Mouse (Mus musculus) heart, embryonic 12.5 days (tissue): ENCODE measurements around the gene Nectin3. TPM values are rescaled to one million over a fixed set of nuclear protein-coding genes. Genes with fewer than 3 reads are reported as not detected.

ENCODE experiments used
- ATAC-seq: fragments of 200-750 bp; cut with Nextera tagmentation; 2 replicates; pipeline ENCODE4 v1.8.0; 2017; ENCODE audit warnings: moderate TSS enrichment, moderate library complexity; ENCODE audit not compliant: insufficient number of reproducible peaks, low FRiP score
- H3K27ac ChIP-seq: fragments of 300-500 bp; sonication (generic); 2 replicates; pipeline ENCODE4 v1.5.1; 2016; ENCODE audit warnings: mild to moderate bottlenecking, moderate library complexity; ENCODE audit not compliant: poor library complexity, severe bottlenecking
- H3K27me3 ChIP-seq: fragments of 300-500 bp; sonication (generic); replicated peaks from 2 replicates; pipeline ENCODE4 v1.6.1; 2016; ENCODE audit warnings: mild to moderate bottlenecking, moderate library complexity
- H3K36me3 ChIP-seq: fragments of 300-500 bp; sonication (generic); 2 replicates; pipeline ENCODE4 v1.6.1; 2016; ENCODE audit warnings: mild to moderate bottlenecking, moderate library complexity
- H3K4me1 ChIP-seq: fragments of 300-500 bp; sonication (generic); replicated peaks from 2 replicates; pipeline ENCODE4 v1.6.1; 2016; ENCODE audit warnings: mild to moderate bottlenecking
- H3K4me2 ChIP-seq: fragments of 300-500 bp; sonication (generic); 2 replicates; pipeline ENCODE4 v1.6.1; 2016; ENCODE audit warnings: mild to moderate bottlenecking, moderate library complexity
- H3K4me3 ChIP-seq: fragments of 300-500 bp; sonication (generic); 2 replicates; pipeline ENCODE4 v1.5.1; 2016; ENCODE audit warnings: mild to moderate bottlenecking
- H3K9ac ChIP-seq: fragments of 300-500 bp; sonication (generic); 2 replicates; pipeline ENCODE4 v1.6.1; 2016; ENCODE audit warnings: mild to moderate bottlenecking, moderate library complexity
- H3K9me3 ChIP-seq: fragments of 300-500 bp; sonication (generic); replicated peaks from 2 replicates; pipeline ENCODE4 v1.6.1; 2016; ENCODE audit warnings: mild to moderate bottlenecking, moderate library complexity
- WGBS: fragments of 180-500 bp; shearing (Covaris S2); methylation state at CpG from one replicate; pipeline ENCODE4 v1.1.7; 2016; 5-methylcytosine and 5-hydroxymethylcytosine counted together
- polyA plus RNA-seq: library from polyadenylated mRNA; unstranded; fragments of >200 nt; fragmentation: Nextera tagmentation; extraction: Ambion mirVana; gene quantifications from 2 replicates; pipeline ENCODE4 v1.2.1, GENCODE M21; 2016

The Nectin3 gene
- polyA plus RNA-seq = 27.1 and 27.7 TPM in 2 replicates

DNA sequence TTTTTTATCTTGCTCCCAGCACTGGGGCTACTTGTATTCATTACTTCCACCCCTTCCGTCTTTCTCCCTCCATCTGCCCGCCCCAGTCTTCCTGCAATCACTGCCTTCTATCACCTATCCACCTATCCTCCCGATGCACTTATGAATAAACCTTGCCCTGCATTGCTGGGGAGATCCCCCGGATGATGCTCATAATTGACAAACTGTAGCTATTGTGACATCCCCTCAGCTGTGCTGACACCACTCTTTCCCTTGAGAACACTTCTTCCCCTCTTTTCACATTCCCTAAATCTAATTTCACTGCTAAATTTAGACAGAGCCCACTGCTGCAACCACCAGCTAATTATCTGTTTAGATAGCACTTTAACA, at the start of gene Nectin3:
Nectin3 (minus strand) TSS at position 105 of the 369 bp plus-strand sequence.
- ATAC-seq = no peak
- H3K9me3 ChIP-seq = no peaks in the 10 kb centered on the region
- no peaks in the 10 kb centered on the region for H3K27me3 ChIP-seq
- H3K36me3 ChIP-seq = no peaks in the 10 kb centered on the region
- peak within 1 kb of the TSS; percentile 91 for H3K4me3 ChIP-seq
- H3K9ac ChIP-seq = peak within 1 kb of the TSS; percentile 68
- peaks cover 15% of the 10 kb centered on the region for H3K4me1 ChIP-seq
- 7% methylated on average over 4 of the region's 4 CpGs for WGBS
- peak within 1 kb of the TSS; percentile 97 for H3K27ac ChIP-seq
- H3K4me2 ChIP-seq = peak within 1 kb of the TSS; percentile 79

DNA sequence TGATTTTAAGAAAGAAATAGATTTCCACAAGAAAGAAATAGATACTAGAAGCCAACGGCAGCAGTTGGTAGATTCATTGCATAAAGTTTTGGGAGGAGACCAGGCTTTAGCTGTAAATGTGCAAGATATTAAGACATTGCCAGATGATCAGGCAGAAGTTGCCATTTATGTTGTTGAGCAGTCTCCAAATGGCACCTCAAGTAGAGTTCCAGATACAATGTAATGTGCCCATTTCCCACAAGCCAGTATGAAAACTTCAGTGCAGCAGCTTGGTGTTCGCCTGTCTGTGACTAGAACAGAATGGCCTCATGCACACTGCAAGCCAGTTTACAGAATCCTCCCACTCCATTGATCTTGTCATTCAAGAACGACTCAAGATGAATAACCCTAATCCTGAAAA, 39.8 kb upstream of the Nectin3 start:
- whole genome bisulfite sequencing = 86% methylated on average over 3 of the region's 3 CpGs
- Histone ChIP-seq H3K4me2 (no peak overlapping the region), H3K27ac (no peak overlapping the region), H3K4me1 (no peaks in the 10 kb centered on the region), H3K36me3 (no peaks in the 10 kb centered on the region), H3K9ac (no peak overlapping the region), H3K27me3 (no peaks in the 10 kb centered on the region), H3K9me3 (no peaks in the 10 kb centered on the region), H3K4me3 (no peak overlapping the region)
- ATAC-seq = no peak

DNA sequence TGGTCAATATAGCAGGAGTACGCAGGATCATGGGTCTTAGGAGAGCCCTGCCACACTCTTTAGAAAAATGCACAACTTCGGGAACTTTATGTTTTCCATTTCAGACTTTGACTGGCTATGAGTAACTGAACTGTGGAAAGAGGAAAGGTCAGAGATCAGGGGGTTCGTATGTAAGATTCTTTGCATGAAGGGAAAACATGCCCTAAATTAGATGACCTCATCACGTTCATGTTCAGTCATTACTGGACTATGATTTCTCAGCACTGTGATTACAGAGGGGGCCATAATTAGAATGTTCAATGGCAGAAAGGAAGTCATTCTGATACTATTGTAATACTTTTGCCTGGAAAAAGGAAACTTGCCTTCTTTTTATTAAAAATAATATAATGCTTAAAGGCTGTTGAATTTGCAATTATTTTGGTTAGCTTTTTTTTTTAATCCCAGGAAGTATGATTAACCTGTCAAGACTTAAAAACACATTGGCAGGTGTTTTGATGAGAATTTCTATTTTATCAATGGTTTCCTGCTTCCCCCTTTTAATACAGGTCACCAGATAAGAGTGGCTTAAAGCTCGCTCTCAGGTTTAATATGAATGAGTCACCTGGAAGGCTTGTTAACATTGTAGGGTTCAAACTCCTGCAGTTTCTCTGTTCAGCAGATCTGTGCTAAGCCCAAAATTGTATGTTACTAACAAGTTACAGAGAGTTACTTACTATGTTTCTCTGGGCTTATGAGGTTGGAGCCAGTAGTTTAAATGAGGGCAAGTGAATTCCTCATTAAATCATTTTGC, 34.3 kb upstream of the Nectin3 start:
- Histone ChIP-seq H3K4me2 (no peak overlapping the region), H3K9ac (no peak overlapping the region), H3K9me3 (no peaks in the 10 kb centered on the region), H3K27me3 (no peaks in the 10 kb centered on the region), H3K4me1 (no peaks in the 10 kb centered on the region), H3K27ac (no peak overlapping the region), H3K36me3 (no peaks in the 10 kb centered on the region), H3K4me3 (no peak overlapping the region)
- 69% methylated on average over 5 of the region's 5 CpGs for WGBS
- no peak for ATAC-seq

DNA sequence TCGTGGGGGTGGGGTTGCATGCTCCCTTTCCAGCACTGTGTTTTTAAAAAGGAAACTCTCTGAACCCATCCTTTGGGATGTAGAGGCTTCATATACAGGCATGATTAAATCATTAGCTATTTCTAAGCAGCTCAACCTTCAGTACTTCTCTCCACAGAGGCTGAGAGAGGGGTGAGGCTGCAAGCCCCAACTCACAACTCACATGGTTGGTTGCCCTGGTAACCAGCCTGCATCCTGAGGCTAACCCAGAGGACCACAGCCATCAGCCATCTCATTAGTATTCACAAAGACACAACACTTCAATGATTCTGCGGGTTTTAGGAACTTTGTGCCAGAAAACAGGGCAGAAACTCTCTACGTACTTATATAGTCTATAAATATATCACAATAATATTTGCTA, 32.7 kb upstream of the Nectin3 start:
- Histone ChIP-seq H3K27me3 (no peaks in the 10 kb centered on the region), H3K36me3 (no peaks in the 10 kb centered on the region), H3K4me2 (no peak overlapping the region), H3K4me1 (no peaks in the 10 kb centered on the region), H3K27ac (no peak overlapping the region), H3K9me3 (no peaks in the 10 kb centered on the region), H3K9ac (no peak overlapping the region), H3K4me3 (no peak overlapping the region)
- 59% methylated on average over 3 of the region's 3 CpGs for WGBS
- ATAC-seq = no peak

DNA sequence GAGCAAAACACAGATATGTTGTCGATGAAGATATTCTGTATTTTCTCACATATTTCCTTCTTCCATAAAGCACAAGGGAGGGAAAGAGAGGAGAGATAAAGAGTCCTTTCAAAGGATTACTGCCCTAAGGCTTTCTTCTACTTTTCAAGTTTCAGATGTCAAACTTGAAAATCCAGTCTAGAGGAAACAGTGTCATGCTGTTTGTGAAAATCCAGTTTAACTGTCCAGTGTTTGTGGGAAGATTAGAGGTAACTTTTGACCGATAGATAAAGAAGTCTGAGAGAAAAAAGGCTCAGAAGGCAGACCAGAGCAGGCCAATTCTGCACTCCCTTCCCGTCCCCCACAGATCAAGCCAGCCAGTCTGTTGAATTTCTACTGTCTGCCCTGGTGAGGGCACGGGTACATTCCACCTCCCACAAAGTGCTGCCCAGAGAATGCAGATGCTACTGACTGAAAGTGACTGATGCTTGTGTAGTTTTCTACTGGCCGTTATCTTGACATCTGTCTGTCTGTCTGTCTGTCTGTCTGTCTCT, 22.6 kb upstream of the Nectin3 start:
- Histone ChIP-seq H3K4me1 (no peaks in the 10 kb centered on the region), H3K27ac (no peak overlapping the region), H3K4me3 (no peak overlapping the region), H3K36me3 (no peaks in the 10 kb centered on the region), H3K9ac (no peak overlapping the region), H3K27me3 (no peaks in the 10 kb centered on the region), H3K4me2 (no peak overlapping the region), H3K9me3 (no peaks in the 10 kb centered on the region)
- 59% methylated on average over 5 of the region's 5 CpGs for WGBS
- ATAC-seq = no peak

DNA sequence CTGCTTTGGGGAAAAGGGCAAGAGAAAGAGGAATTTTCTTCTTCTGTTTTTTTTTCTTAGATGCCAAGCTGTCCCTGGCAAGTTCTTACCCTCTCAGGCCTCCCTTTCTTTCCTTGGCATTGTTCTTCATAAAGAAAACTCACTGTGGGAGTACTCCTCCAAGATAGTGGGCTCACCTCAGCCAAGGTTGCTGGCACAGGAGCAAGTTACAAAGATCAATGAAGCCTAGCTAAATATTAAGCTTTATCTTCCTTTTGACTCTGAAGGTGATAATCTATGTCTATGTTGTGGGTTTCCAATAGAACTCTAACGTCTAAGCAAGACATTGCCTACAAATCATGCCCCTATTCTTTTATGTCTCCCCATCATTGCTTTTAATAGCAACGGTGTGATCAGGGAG, 21.3 kb upstream of the Nectin3 start:
- Histone ChIP-seq H3K4me2 (no peak overlapping the region), H3K27me3 (no peaks in the 10 kb centered on the region), H3K36me3 (no peaks in the 10 kb centered on the region), H3K9ac (no peak overlapping the region), H3K9me3 (no peaks in the 10 kb centered on the region), H3K4me3 (no peak overlapping the region), H3K4me1 (no peaks in the 10 kb centered on the region), H3K27ac (no peak overlapping the region)
- ATAC-seq = no peak
- WGBS = 64% methylated on average over 2 of the region's 2 CpGs

DNA sequence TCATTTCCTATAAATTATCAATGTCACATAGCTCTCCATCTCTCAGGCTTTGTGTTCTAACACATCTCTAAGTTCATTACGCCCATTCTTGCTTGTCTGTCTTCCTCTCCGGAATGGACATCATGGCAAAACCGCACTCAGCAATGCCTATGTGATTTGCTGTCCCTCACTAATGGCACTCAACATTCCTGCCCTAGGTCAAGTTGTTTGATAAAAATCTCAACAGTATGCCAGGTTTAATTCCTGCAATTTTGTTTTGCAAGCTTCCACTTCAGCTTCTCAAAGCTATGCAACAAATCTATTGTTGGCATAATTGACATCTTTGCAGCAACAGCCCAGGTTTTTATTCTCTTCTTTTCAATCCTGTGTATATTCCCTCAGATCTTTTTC, 9.6 kb upstream of the Nectin3 start:
- no peaks in the 10 kb centered on the region for H3K27me3 ChIP-seq
- H3K4me3 ChIP-seq = no peak overlapping the region
- no peaks in the 10 kb centered on the region for H3K36me3 ChIP-seq
- no peak overlapping the region for H3K9ac ChIP-seq
- no peaks in the 10 kb centered on the region for H3K9me3 ChIP-seq
- ATAC-seq = no peak
- 71% methylated on average over 3 of the region's 3 CpGs for WGBS
- H3K4me1 ChIP-seq = peaks cover 3% of the 10 kb centered on the region; the same call in 1 of the 2 replicates
- H3K27ac ChIP-seq = no peak overlapping the region
- H3K4me2 ChIP-seq = no peak overlapping the region

DNA sequence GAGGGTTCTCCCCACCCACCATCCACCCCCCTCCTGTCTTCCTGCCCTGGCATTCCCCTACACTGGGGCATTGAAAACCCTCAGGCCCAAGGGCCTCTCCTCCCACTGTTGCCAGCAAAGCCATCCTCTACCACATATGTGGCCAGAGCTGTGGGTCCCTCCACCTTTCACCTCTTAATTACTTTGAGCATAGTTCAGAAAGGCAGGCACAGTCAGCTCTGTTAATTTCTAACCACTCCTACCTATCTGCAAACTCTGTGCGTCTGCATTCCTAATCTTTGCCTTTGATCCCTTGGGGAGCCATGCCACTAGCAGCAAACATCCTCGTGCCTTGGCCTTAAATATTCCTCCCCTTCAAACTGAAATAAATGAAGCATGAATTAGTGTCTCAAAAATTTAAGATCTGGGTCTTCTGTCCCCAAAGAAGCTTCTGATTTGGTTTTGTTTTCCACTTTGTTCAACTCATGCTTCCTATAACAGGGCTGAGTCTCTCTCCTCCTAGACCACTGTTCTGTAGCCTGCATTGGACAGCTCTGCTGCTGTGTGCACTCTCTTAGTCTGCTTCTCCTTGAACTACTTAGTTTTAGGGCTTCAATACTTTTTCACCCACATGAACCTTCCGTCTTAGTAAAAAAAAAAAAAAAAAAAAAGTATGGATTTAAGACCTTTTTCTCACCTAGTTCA, 9.1 kb upstream of the Nectin3 start:
- Histone ChIP-seq H3K4me1 (peaks cover 3% of the 10 kb centered on the region; the same call in 1 of the 2 replicates), H3K27me3 (no peaks in the 10 kb centered on the region), H3K27ac (no peak overlapping the region), H3K4me2 (no peak overlapping the region), H3K9ac (no peak overlapping the region), H3K9me3 (no peaks in the 10 kb centered on the region), H3K36me3 (no peaks in the 10 kb centered on the region), H3K4me3 (no peak overlapping the region)
- WGBS = 37% methylated on average over 3 of the region's 3 CpGs
- ATAC-seq = no peak

DNA sequence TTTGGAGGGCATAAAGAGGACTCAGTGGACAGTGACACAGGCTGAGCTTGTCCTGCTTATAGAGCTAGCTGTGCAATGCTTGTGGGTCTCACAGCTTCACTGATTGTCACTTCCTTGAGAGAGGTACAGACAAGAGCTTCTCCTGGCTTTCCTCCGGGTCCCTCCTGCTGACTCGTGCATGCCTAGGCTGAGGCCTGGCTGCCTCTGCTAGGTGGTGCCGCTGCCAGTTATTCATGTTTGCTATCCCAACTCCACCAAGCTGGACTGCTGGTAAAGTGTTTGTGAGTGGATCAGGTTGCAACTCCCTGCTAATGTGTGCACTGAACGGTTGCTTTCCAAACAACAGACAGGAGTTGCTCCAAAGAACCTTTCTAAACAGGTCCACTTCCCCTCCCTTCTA, 5.7 kb upstream of the Nectin3 start:
- ATAC-seq = no peak
- H3K36me3 ChIP-seq = no peaks in the 10 kb centered on the region
- peaks cover 3% of the 10 kb centered on the region; the same call in 1 of the 2 replicates for H3K4me1 ChIP-seq
- no peaks in the 10 kb centered on the region for H3K9me3 ChIP-seq
- H3K27me3 ChIP-seq = no peaks in the 10 kb centered on the region
- 80% methylated on average over 4 of the region's 4 CpGs for WGBS
- H3K4me2 ChIP-seq = no peak overlapping the region
- no peak overlapping the region for H3K9ac ChIP-seq
- no peak overlapping the region for H3K4me3 ChIP-seq
- no peak overlapping the region for H3K27ac ChIP-seq

DNA sequence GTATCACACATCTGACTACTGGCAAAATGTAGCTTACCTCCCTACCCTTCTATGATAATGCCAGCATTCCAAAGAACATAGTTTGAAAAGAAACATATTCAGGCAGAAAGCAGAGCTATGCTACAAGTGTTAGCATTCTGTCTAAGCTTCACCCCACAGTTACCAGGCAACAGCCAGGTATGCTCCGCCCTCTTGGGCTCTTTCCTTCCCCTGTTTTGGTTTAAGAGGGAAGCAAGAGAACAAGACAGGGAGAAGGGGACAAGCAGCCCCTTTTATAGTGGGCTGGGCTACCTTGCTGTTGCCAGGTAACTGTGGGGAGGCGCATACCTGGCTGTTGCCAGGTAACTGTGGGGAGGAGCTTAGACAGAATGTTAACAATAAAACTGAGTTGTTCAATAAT, 4.0 kb upstream of the Nectin3 start:
- Histone ChIP-seq H3K27ac (no peak overlapping the region), H3K9ac (no peak overlapping the region), H3K9me3 (no peaks in the 10 kb centered on the region), H3K36me3 (no peaks in the 10 kb centered on the region), H3K27me3 (no peaks in the 10 kb centered on the region), H3K4me2 (no peak overlapping the region), H3K4me3 (no peak overlapping the region), H3K4me1 (peaks cover 8% of the 10 kb centered on the region; the same call in 1 of the 2 replicates)
- WGBS = 75% methylated on average over 2 of the region's 2 CpGs
- ATAC-seq = no peak

DNA sequence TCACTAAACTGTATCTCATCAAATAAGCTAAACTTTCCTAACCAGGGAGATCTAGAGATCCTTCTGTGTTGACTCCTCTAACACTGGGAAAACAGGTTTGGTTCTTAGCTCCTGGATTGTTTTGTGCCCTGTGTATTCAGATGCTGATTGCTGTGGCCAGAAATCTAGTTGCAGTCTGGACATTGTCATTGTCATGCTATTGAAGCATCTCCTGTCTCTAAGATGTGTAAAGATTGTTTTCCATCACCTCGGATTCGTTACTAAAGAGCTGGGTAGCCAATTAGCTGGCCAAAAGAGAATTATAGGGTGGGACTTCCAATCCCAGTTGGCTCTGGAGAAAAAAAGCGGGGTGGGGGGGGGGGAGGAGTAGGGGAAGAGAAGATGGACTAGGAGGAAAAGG, 2.4 kb upstream of the Nectin3 start:
- no peak overlapping the region for H3K9ac ChIP-seq
- H3K27ac ChIP-seq = no peak overlapping the region
- H3K36me3 ChIP-seq = no peaks in the 10 kb centered on the region
- ATAC-seq = no peak
- no peak overlapping the region for H3K4me2 ChIP-seq
- WGBS = 67% methylated on average over 3 of the region's 3 CpGs
- H3K4me1 ChIP-seq = peaks cover 6% of the 10 kb centered on the region; the same call in 1 of the 2 replicates
- no peaks in the 10 kb centered on the region for H3K9me3 ChIP-seq
- no peaks in the 10 kb centered on the region for H3K27me3 ChIP-seq
- H3K4me3 ChIP-seq = no peak overlapping the region
